Mouse (Mus musculus) right cerebral cortex, adult 18-20 months (tissue): ENCODE measurements around the gene Fbxo10.
"Not testable (repeated sequence)": the region's sequence is repeated elsewhere in the genome, so short reads cannot be mapped to it uniquely, and the experiment has no call there.

ENCODE experiments used
- DNase-seq: peaks from one replicate; pipeline ENCODE4 v3.0.0; 2022; ENCODE audit warnings: mixed read lengths

The Fbxo10 gene

GRCm38 (mm10) chr4:44998071-44998470 lies 86.3 kb downstream of the Fbxo10 start:
- no peak for DNase-seq

- DNase-seq: no peak
These were observed 89.6 kb downstream of the Fbxo10 start for GRCm38 (mm10) chr4:44994776-44995175.

- no peak for DNase-seq
These were observed 90.6 kb downstream of the Fbxo10 start for GRCm38 (mm10) chr4:44993847-44994246.

GRCm38 (mm10) chr4:44993179-44993578 lies 91.2 kb downstream of the Fbxo10 start:
- not testable (repeated sequence) for DNase-seq

- DNase-seq: not testable (repeated sequence)
These were observed 92.1 kb downstream of the Fbxo10 start for GRCm38 (mm10) chr4:44992330-44992729.

GRCm38 (mm10) chr4:44990560-44990959 lies 93.8 kb downstream of the Fbxo10 start:
- no peak for DNase-seq
